Mouse (Mus musculus): ENCODE results near the gene Olfr1393. TPM values are rescaled to one million over a fixed set of nuclear protein-coding genes. Genes with fewer than 3 reads are reported as not detected.
"Not testable (repeated sequence)": the region's sequence is repeated elsewhere in the genome, so short reads cannot be mapped to it uniquely, and the experiment has no call there.

Gene Olfr1393
- total RNA-seq, 2 experiments from 2014 or later, result 0.09 TPM; not detected in 1

- DNase-seq (ENCODE audit: low spot score), result no peak
Observed at GRCm38 (mm10) chr11:49287251-49287650, 9.1 kb downstream of the Olfr1393 start.

DNA sequence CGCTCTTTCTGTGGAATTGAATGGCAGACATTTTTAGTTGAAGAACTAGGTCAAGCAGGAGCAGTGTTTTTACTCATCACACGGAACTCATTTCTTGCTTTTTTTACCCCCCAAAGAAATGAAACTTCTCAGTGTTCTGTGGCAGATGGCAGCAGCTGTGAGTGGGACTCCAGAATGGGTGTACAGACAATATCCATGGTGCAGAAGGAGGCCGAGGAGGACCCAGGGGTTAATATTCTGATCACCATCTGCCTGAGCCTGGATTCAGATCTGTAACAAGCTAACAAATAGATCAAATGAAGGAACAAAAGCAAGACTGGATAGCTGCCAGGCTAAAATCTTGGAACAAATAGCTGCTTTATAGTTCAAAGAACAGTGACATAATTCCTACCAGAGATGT, 14.7 kb downstream of the Olfr1393 start:
- no peak for DNase-seq (ENCODE audit: low spot score)

DNA sequence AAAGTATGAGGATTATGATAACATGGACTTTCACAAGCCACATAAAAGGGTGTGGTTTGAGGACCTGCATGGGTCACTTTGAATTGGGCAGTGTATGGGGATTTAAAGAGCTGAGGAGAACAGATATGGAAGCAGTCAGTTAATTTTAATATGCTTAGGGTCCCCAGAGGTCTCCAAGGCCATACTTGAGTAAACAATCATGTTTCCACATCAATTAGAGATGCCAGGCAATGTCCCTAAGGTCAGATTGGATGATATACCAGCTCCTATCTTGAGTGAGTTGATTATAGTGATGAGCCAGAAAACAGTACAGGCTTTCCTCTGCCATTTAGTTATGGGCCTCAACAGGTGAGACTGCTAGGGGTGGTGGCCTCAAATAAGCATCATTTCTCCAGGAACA, 26.3 kb downstream of the Olfr1393 start, which contains the start of gene Olfr10:
Gene Olfr10 (plus strand): TSS at position 301 of the 400 bp plus-strand sequence.
- DNase-seq (ENCODE audit: low spot score), result no peak

- not testable (repeated sequence) for DNase-seq (ENCODE audit: low spot score)
Observed at GRCm38 (mm10) chr11:49308547-49308946, 30.4 kb downstream of the Olfr1393 start.

GRCm38 (mm10) chr11:49322442-49322841, 44.3 kb downstream of the Olfr1393 start, which contains the start of gene Olfr1391:
Olfr1391 (plus strand) TSS chr11:49322742.
- DNase-seq (ENCODE audit: low spot score), result no peak

- DNase-seq (ENCODE audit: low spot score), result no peak
Observed at GRCm38 (mm10) chr11:49326726-49327125, 48.6 kb downstream of the Olfr1393 start.

DNA sequence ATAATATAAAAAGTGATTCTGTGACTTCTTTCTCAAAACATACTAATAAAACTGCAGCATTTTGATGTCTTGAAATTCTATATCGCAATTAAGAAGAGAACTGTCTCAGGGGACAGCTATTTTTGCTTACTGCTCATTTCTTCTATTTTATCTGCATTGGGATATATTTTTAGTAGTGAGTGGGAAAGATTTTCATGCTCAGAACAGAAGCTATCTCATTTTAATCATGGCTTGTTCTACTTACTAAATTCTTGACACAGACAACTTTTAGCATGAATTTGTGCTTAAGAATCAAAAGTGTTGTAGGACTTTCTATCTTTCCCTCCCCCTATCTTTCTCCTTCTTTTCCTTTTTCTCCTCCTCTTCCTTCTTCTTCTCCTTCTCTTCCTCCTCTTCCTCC, 51.6 kb downstream of the Olfr1393 start:
- DNase-seq (ENCODE audit: low spot score), result no peak

Other genes with a start within 250 kb of the Olfr1393 start
- 1 to 10 TPM; 1.4 to 3.2 TPM for gene 9930111J21Rik2, start 227.1 kb upstream of the Olfr1393 start, total RNA-seq (2021)
- gene Tgtp2, start 214.1 kb upstream of the Olfr1393 start, total RNA-seq (2021), result 1 to 10 TPM in 1 of 2 experiments, not detected in 1; 2.5 TPM
- gene Ifi47, start 201.7 kb upstream of the Olfr1393 start, total RNA-seq (2021), result 1 to 10 TPM; 1.1 to 2.3 TPM
- gene Olfr1396, start 163.4 kb upstream of the Olfr1393 start, total RNA-seq (2021), result not detected
- gene Olfr1395, start 136.0 kb upstream of the Olfr1393 start, total RNA-seq (2021), result not detected
- not detected for gene Olfr1394, start 123.9 kb upstream of the Olfr1393 start, total RNA-seq (2021)
- 1 to 10 TPM; 1.1 to 1.8 TPM for gene Btnl9, start 91.1 kb upstream of the Olfr1393 start, total RNA-seq (2021)
- gene Zfp62, start 75.0 kb upstream of the Olfr1393 start, total RNA-seq (2021), result 10 to 100 TPM; 27.4 to 28.3 TPM
- 10 to 100 TPM; 41.0 to 49.9 TPM for gene Mgat1, start 34.1 kb upstream of the Olfr1393 start, total RNA-seq (2021)
- not detected for gene Olfr1392, start 7.0 kb downstream of the Olfr1393 start, total RNA-seq (2021)
- gene Olfr10, start 26.4 kb downstream of the Olfr1393 start, total RNA-seq (2021), result not detected
- gene Olfr1391, start 44.4 kb downstream of the Olfr1393 start, total RNA-seq (2021), result not detected
- gene Olfr1390, start 56.9 kb downstream of the Olfr1393 start, total RNA-seq (2021), result not detected
- not detected for gene Olfr1389, start 144.8 kb downstream of the Olfr1393 start, total RNA-seq (2021)
- under 1 TPM in 1 of 2 experiments, not detected in 1; 0.07 TPM for gene Olfr1388, start 158.3 kb downstream of the Olfr1393 start, total RNA-seq (2021)
- gene Olfr1387, start 177.0 kb downstream of the Olfr1393 start, total RNA-seq (2021), result not detected
- not detected for gene Olfr1386, start 186.7 kb downstream of the Olfr1393 start, total RNA-seq (2021)
- not detected for gene Olfr1385, start 210.8 kb downstream of the Olfr1393 start, total RNA-seq (2021)
- gene Olfr1384, start 228.4 kb downstream of the Olfr1393 start, total RNA-seq (2021), result not detected
- gene Olfr1383, start 241.3 kb downstream of the Olfr1393 start, total RNA-seq (2021), result under 1 TPM in 1 of 2 experiments, not detected in 1; 0.30 TPM
- gene Olfr1382, start 249.9 kb downstream of the Olfr1393 start, total RNA-seq (2021), result not detected